Mouse (Mus musculus): ENCODE data around the gene Gpr108. TPM values are rescaled to one million over a fixed set of nuclear protein-coding genes. Genes with fewer than 3 reads are reported as not detected.

The Gpr108 gene
- polyA plus RNA-seq (2015; fragmentation: Nextera tagmentation; extraction: Ambion mirVana) = 32.6 and 34.7 TPM in 2 replicates

DNA sequence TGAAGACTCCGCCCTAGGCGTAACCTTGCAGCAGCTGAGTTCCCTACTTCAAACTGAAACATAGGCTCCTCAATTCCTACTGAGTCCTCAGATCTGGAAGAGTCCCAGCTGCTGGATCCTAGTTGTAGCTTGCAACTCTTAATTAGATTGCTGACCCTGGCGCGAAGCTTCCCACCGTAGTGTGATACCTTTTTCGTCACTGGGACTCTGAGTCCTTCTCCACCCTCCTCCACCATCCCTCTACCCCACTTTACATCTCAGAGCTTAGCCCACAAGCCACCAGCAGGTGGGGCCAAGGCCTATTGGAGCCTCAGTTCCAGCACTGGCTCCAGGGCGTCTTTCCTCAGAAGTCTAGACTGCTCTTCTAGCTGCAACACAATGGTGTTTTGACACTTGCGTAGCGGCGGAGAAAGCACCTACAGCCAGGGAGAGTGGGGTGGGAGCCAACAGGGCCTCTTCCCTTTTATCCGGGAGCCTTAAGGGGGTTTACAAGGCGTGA lies at the start of gene Gpr108:
TSS of gene Gpr108 (minus strand) at position 246 of the 499 bp plus-strand sequence.
- Histone ChIP-seq H3K4me3 (replicated peaks) (peak within 1 kb of the TSS; percentile 80), H3K9ac (peak within 1 kb of the TSS; percentile 73), H3K9me3 (no peaks in the 10 kb centered on the region), H3K4me2 (replicated peaks) (peak within 1 kb of the TSS; percentile 95), H3K27ac (peak within 1 kb of the TSS; percentile 94), H3K36me3 (peaks cover 8% of the 10 kb centered on the region; the same call in 1 of the 2 replicates), H3K4me1 (replicated peaks) (peaks cover 27% of the 10 kb centered on the region), H3K27me3 (replicated peaks) (no peaks in the 10 kb centered on the region)
- peak; percentile 63 for ATAC-seq
- WGBS = 1% methylated on average over 12 of the region's 12 CpGs

DNA sequence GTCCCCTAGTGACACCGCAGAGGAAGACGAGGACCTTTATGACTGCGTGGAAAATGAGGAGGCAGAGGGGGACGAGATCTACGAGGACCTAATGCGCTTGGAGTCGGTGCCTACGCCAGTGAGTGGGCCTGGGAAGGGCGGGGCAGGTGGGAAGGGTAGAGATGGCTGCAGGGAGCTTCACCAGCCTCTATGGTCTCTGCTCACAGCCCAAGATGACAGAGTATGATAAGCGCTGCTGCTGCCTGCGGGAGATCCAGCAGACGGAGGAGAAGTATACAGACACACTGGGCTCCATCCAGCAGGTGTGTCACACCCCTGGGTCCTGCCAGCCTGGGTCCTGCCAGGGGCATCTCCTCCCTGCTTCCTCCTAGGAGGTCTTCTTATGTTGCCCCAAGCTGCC lies 48.8 kb upstream of the Gpr108 start:
- Histone ChIP-seq H3K36me3 (no peaks in the 10 kb centered on the region), H3K4me1 (replicated peaks) (no peaks in the 10 kb centered on the region), H3K4me2 (replicated peaks) (no peak overlapping the region), H3K9ac (no peak overlapping the region), H3K27me3 (replicated peaks) (no peaks in the 10 kb centered on the region), H3K9me3 (no peaks in the 10 kb centered on the region), H3K27ac (no peak overlapping the region), H3K4me3 (replicated peaks) (no peak overlapping the region)
- no peak for ATAC-seq
- WGBS = 82% methylated on average over 12 of the region's 12 CpGs

DNA sequence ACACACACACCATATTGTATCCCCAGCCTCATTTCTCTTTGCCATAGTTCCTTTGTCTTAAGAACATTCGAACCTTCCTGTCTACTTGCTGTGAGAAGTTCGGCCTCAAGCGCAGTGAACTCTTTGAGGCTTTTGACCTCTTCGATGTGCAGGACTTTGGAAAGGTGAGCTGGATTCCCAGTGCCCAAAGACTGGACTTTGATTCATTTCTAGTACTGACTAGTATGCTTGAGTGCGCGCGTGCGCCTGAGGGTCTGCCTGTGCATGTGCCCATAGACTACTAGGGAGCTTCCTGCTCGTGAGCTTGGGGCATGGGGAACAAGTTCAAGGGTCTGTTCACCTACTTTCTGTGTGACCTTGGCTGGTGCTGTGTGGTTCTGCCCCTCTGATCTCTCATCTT lies 47.7 kb upstream of the Gpr108 start:
- H3K4me1 ChIP-seq (replicated peaks) = no peaks in the 10 kb centered on the region
- 92% methylated on average over 9 of the region's 9 CpGs for WGBS
- no peaks in the 10 kb centered on the region for H3K36me3 ChIP-seq
- no peaks in the 10 kb centered on the region for H3K9me3 ChIP-seq
- H3K4me3 ChIP-seq (replicated peaks) = no peak overlapping the region
- H3K27ac ChIP-seq = no peak overlapping the region
- no peak overlapping the region for H3K9ac ChIP-seq
- H3K4me2 ChIP-seq (replicated peaks) = no peak overlapping the region
- H3K27me3 ChIP-seq (replicated peaks) = no peaks in the 10 kb centered on the region
- no peak for ATAC-seq

GRCm38 (mm10) chr17:57292968-57293367 lies 44.7 kb upstream of the Gpr108 start:
- Histone ChIP-seq H3K27me3 (replicated peaks) (no peaks in the 10 kb centered on the region), H3K9me3 (no peaks in the 10 kb centered on the region), H3K27ac (no peak overlapping the region), H3K4me1 (replicated peaks) (no peaks in the 10 kb centered on the region), H3K4me3 (replicated peaks) (no peak overlapping the region), H3K4me2 (replicated peaks) (no peak overlapping the region), H3K9ac (no peak overlapping the region), H3K36me3 (no peaks in the 10 kb centered on the region)
- WGBS = 92% methylated on average over 9 of the region's 9 CpGs
- no peak for ATAC-seq

DNA sequence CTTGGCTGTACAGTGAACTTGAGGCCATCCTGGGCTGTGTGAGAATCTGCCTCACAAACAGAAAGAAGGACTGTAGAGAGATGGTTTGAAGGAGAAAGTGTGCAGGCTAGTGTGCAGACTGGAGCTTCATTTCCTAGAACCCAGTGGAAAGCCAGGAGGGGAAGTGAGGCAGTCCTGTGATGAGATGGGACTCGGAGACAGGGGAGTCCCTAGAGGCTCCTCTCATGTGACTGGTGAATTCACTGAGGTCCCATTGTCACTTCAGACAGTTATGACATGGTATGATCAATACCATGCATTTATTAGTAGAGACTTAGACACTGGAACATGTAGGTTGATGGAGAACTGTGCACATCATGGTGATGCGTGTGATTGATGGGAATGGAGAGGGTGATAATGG lies 44.1 kb upstream of the Gpr108 start:
- no peak for ATAC-seq
- 84% methylated on average over 2 of the region's 2 CpGs for WGBS

DNA sequence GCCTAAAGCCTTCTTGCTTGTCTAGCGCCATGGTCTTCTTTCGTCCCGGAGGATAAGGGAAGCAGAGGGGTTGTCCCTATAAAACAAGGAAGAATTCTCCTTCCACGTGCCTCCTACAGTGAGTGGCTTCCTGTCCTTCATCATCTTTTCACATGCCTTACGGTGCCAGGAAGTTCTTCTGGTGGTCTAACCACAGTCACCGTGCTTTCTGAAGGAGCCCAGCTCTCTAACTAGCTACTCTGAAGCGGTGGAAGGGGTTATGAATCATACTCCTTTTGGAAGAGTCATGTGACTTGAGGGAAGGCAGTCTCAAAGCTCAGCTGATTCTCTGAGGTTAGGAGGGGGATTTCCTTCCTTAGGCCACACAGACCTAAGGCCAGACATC lies 42.4 kb upstream of the Gpr108 start:
- H3K27ac ChIP-seq = no peak overlapping the region
- no peaks in the 10 kb centered on the region for H3K4me1 ChIP-seq (replicated peaks)
- H3K9me3 ChIP-seq = no peaks in the 10 kb centered on the region
- H3K36me3 ChIP-seq = no peaks in the 10 kb centered on the region
- no peak for ATAC-seq
- H3K4me3 ChIP-seq (replicated peaks) = no peak overlapping the region
- H3K27me3 ChIP-seq (replicated peaks) = no peaks in the 10 kb centered on the region
- 79% methylated on average over 7 of the region's 7 CpGs for WGBS
- H3K9ac ChIP-seq = no peak overlapping the region
- H3K4me2 ChIP-seq (replicated peaks) = no peak overlapping the region

More for the DNA sequence above, 44.1 kb upstream of the Gpr108 start:
- Histone ChIP-seq H3K9me3 (no peaks in the 10 kb centered on the region), H3K4me2 (replicated peaks) (no peak overlapping the region), H3K9ac (no peak overlapping the region), H3K27ac (no peak overlapping the region), H3K4me3 (replicated peaks) (no peak overlapping the region), H3K4me1 (replicated peaks) (no peaks in the 10 kb centered on the region), H3K36me3 (no peaks in the 10 kb centered on the region), H3K27me3 (replicated peaks) (no peaks in the 10 kb centered on the region)

- no peak for ATAC-seq
- Histone ChIP-seq H3K4me1 (replicated peaks) (no peaks in the 10 kb centered on the region), H3K36me3 (no peaks in the 10 kb centered on the region), H3K27ac (no peak overlapping the region), H3K9me3 (no peaks in the 10 kb centered on the region), H3K4me2 (replicated peaks) (no peak overlapping the region), H3K27me3 (replicated peaks) (no peaks in the 10 kb centered on the region), H3K4me3 (replicated peaks) (no peak overlapping the region), H3K9ac (no peak overlapping the region)
- WGBS = 78% methylated on average over 9 of the region's 9 CpGs
Observed at GRCm38 (mm10) chr17:57290001-57290670, 41.9 kb upstream of the Gpr108 start.

GRCm38 (mm10) chr17:57289252-57289651 lies 41.0 kb upstream of the Gpr108 start:
- Histone ChIP-seq H3K4me2 (replicated peaks) (no peak overlapping the region), H3K36me3 (no peaks in the 10 kb centered on the region), H3K27me3 (replicated peaks) (no peaks in the 10 kb centered on the region), H3K9ac (no peak overlapping the region), H3K27ac (no peak overlapping the region), H3K9me3 (no peaks in the 10 kb centered on the region), H3K4me3 (replicated peaks) (no peak overlapping the region), H3K4me1 (replicated peaks) (no peaks in the 10 kb centered on the region)
- no peak for ATAC-seq
- 79% methylated on average over 5 of the region's 5 CpGs for WGBS

- ATAC-seq = no peak
- no peaks in the 10 kb centered on the region for H3K36me3 ChIP-seq
- no peak overlapping the region for H3K27ac ChIP-seq
- H3K27me3 ChIP-seq (replicated peaks) = no peaks in the 10 kb centered on the region
- H3K4me3 ChIP-seq (replicated peaks) = no peak overlapping the region
- no peaks in the 10 kb centered on the region for H3K9me3 ChIP-seq
- WGBS = 53% methylated on average over 8 of the region's 8 CpGs
- H3K4me1 ChIP-seq (replicated peaks) = no peaks in the 10 kb centered on the region
- H3K4me2 ChIP-seq (replicated peaks) = no peak overlapping the region
- no peak overlapping the region for H3K9ac ChIP-seq
Observed at GRCm38 (mm10) chr17:57286718-57287355, 38.6 kb upstream of the Gpr108 start.

GRCm38 (mm10) chr17:57285077-57285476 lies 36.8 kb upstream of the Gpr108 start:
- H3K9me3 ChIP-seq = no peaks in the 10 kb centered on the region
- H3K4me3 ChIP-seq (replicated peaks) = no peak overlapping the region
- 54% methylated on average over 2 of the region's 2 CpGs for whole genome bisulfite sequencing
- H3K27me3 ChIP-seq (replicated peaks) = no peaks in the 10 kb centered on the region
- no peak overlapping the region for H3K4me2 ChIP-seq (replicated peaks)
- H3K36me3 ChIP-seq = no peaks in the 10 kb centered on the region
- H3K9ac ChIP-seq = no peak overlapping the region
- no peak for ATAC-seq
- no peaks in the 10 kb centered on the region for H3K4me1 ChIP-seq (replicated peaks)
- no peak overlapping the region for H3K27ac ChIP-seq

DNA sequence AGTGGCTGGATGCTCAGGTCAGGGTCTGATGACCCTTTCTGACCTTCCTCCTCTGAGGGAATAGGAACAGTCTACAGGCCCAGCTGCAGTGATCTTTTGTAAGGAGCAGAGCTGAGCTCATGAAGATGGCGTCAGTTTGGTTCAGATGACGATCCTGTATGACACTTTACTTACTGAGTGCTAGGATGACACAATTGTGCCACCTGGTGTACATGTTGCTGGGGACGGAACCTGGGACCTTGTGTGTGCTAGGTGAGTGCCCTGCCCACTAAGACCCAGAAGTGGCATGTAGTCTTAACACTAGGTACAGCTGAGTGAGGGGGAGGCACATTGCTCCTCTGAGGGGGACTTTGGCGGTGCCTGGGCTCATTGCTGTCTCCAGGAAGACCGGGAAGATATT lies 35.7 kb upstream of the Gpr108 start:
- Histone ChIP-seq H3K36me3 (no peaks in the 10 kb centered on the region), H3K27ac (no peak overlapping the region), H3K4me3 (replicated peaks) (no peak overlapping the region), H3K9ac (no peak overlapping the region), H3K4me2 (replicated peaks) (no peak overlapping the region), H3K9me3 (no peaks in the 10 kb centered on the region), H3K27me3 (replicated peaks) (no peaks in the 10 kb centered on the region), H3K4me1 (replicated peaks) (no peaks in the 10 kb centered on the region)
- 79% methylated on average over 5 of the region's 5 CpGs for WGBS
- no peak for ATAC-seq

DNA sequence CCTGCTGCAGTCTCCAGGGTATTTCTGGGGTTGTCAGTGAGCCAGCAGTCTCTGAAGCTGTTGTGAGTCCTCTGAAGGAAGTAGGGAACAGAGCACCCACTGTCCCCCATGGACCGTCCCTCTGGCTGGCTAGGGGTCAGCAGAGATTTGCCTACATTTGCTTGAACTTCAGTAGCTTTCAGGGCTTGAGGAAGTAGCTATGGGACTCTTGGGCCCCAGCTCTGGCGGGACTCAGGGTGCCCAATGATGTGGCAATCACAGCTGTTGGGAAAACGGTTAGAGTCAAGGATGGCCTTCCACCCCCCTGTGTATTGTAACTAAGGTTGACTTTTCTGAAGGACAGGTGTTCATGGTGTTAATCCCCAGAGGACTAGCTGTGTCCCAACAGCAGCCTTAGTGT lies 32.2 kb upstream of the Gpr108 start:
- 75% methylated on average over 3 of the region's 3 CpGs for WGBS

More for the DNA sequence above, 32.2 kb upstream of the Gpr108 start:
- H3K9me3 ChIP-seq = no peaks in the 10 kb centered on the region
- no peaks in the 10 kb centered on the region for H3K27me3 ChIP-seq (replicated peaks)
- no peak overlapping the region for H3K4me3 ChIP-seq (replicated peaks)
- ATAC-seq = no peak
- H3K4me2 ChIP-seq (replicated peaks) = no peak overlapping the region
- no peak overlapping the region for H3K9ac ChIP-seq
- no peak overlapping the region for H3K27ac ChIP-seq
- no peaks in the 10 kb centered on the region for H3K36me3 ChIP-seq
- peaks cover 7% of the 10 kb centered on the region for H3K4me1 ChIP-seq (replicated peaks)

All from intestine, embryonic 15.5 days (tissue).